Mouse (Mus musculus) ES-Bruce4 (cell line): Measurements from ENCODE around the gene Fam217a.

Experiments used
- CTCF ChIP-seq: IDR thresholded peaks from one replicate; pipeline ENCODE4 v1.8.1; 2011; ENCODE audit warnings: low read depth, low read length
- EP300 ChIP-seq: IDR thresholded peaks from 2 replicates; pipeline ENCODE4 v1.6.1; 2011; ENCODE audit warnings: low read depth, low read length; ENCODE audit not compliant: insufficient read depth
- POLR2A ChIP-seq: IDR thresholded peaks from one replicate; pipeline ENCODE4 v1.8.1; 2011; ENCODE audit warnings: low read length; ENCODE audit not compliant: insufficient read depth

DNA sequence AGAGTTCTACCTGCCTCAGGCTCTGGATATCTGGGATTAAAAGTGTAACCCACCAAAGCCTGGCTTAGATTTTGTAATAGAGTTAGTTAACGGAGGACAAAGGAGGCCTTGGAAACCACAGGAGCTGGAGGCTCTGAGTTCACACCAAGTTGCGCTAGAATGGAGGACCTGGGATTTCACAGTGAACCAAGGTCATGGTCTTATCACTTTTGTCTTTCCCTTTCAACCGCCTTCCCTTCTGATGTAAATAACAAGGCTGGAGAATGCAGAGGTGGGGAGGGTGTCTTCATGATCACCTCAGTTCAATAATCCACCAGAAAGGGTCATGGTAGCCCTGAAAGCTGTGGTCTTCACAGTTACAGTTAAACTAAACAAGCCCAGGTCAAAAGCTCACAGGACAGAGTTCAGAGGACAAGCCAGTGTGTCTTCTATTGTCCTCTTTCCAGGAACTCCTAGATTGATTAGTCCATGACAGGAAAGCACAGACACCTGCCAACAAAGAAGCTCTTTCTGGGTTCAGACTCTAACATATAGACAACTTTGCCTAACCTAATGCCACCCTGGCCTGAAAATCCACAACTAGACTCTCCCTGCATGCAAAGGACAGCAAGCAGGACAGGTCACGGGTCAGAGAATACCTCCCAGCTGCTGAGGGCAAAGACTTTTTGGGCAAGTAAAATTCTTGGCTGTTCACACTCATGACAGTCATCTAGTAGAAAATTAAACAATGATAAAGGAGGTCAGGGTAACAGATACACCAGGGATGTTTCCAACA lies 37.1 kb upstream of the Fam217a start:
- TF ChIP-seq CTCF (no peak), EP300 (no peak), POLR2A (no peak)
